Mouse (Mus musculus): Measurements from ENCODE around the gene Trim47.

- TF ChIP-seq CTCF (IDR thresholded peaks at IDR 0.05; ENCODE audit: control insufficient read depth, insufficient read depth, insufficient replicate concordance, low read depth, low read length) = no peak
- no peak for TF ChIP-seq POLR2A (IDR thresholded peaks at IDR 0.05; ENCODE audit: control insufficient read depth, low read depth, low read length)
Measured at GRCm38 (mm10) chr11:116100839-116101238, 26.2 kb downstream of the Trim47 start.

All from testis, adult 2 months (tissue).